Mouse (Mus musculus) MN1 (cell line): ENCODE measurements around the gene Trmo.

Experiments
- DNase-seq: peaks from one replicate; pipeline ENCODE4 v3.0.0-alpha.2; 2016; ENCODE audit warnings: low spot score

The Trmo gene

DNA sequence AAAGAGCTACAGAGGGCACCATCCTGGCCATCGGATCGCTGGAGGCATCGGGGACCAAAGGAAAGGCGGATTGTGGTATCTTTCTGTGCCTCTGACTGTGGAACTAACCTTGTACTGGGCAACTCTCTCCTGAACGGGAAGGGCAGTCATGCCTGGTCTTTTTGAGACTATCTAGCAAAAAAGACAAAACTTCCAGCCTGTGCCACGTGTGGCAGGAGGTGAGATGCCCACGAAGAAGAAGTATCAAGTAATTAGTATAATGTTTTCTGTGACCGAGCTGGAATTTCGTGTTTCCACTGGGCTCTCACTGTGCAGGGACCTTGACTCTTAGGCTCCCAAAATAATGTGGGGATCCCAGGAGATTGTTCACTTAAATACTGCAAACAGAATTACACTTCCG lies 50.2 kb downstream of the Trmo start:
- DNase-seq: no peak

DNA sequence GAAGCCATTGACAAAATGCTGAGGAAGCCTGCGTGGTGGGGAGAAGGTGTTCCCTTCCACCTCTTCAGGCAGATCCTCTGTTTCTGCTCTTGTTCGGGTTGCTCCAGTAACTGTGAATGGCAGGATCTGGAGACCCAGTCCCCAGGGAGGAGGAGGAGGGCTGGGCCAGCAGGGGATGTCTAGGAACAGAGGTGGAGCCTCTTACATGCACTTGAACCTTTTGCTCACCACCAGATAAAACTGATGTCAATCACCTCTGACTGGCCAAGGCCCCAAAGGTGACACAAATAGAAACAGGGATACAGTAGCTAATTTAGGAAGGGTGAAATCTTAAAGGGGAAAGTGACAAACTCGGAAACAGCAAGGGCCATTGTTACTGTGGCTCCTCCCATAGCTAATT lies 51.2 kb downstream of the Trmo start:
- DNase-seq: no peak

DNA sequence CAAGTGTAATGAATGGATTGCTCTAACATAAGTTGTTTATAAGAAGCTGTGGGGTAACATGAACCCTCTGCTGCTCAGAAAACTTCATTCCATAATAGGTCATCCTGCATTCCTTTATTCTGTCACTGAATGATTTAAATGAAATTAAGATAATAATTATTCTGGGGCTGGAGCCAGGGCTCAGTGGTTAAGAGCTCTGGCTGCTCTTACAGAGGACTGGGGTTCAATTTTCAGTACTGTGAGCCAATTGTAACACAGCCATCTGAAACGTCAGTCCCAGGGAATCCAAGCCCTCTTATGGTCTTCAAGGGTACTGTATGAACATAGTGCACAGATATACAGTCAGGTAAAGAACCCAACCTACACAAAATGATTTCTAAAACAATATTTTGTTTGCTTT lies 53.4 kb downstream of the Trmo start:
- DNase-seq: no peak

DNA sequence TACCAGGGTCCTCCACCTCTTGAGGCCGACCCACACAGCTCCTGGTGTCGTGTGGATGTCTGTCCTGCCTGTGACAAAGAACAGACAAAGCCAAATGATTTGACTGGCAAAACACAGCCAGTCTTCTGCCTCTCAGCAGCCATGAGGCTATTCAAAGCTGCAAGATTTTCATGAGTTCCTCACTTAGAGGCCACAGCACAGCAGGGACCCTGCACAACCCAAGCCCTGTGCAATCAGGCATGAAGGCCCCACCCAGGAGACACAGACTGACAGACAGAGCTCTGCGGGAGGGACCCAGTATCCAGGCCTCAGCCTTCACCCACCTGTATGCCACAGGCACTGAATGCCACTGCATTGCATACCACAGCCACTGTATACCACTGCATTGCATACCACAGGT lies 60.3 kb downstream of the Trmo start:
- DNase-seq: no peak
